Mouse (Mus musculus) liver, embryonic 14.5 days (tissue): ENCODE results near the gene Atf3. TPM values are rescaled to one million over a fixed set of nuclear protein-coding genes. Genes with fewer than 3 reads are reported as not detected.

Source experiments
- ATAC-seq: fragments of 200-750 bp; cut with Nextera tagmentation; 2 replicates; pipeline ENCODE4 v1.8.0; 2017; ENCODE audit warnings: moderate number of reproducible peaks, mild to moderate bottlenecking, moderate library complexity; ENCODE audit not compliant: insufficient read depth
- DNase-seq, 3 experiments: peaks; one replicate each; pipeline ENCODE4 v3.0.0-alpha.2; 2012 to 2013; ENCODE audit warnings: low read depth in 3 of 3, low spot score in 3 of 3
- H3K27ac ChIP-seq: fragments of 300-500 bp; sonication (generic); 2 replicates; pipeline ENCODE4 v1.5.1; 2014; ENCODE audit warnings: moderate library complexity, mild to moderate bottlenecking, control low read depth, inconsistent platforms
- H3K27me3 ChIP-seq: fragments of 300-500 bp; sonication (generic); 2 replicates; pipeline ENCODE4 v1.6.1; 2014; ENCODE audit warnings: mild to moderate bottlenecking, low read length, moderate library complexity; ENCODE audit not compliant: control insufficient read depth, insufficient read depth
- H3K36me3 ChIP-seq: fragments of 300-500 bp; sonication (generic); replicated peaks from 2 replicates; pipeline ENCODE4 v1.6.1; 2014; ENCODE audit warnings: low read depth; ENCODE audit not compliant: control insufficient read depth, insufficient read depth
- H3K4me1 ChIP-seq, 2 experiments: fragments of 200-500 bp in 1 of 2; fragments of 300-500 bp in 1 of 2; sonication (generic) in 1 of 2; replicated peaks; 2 replicates each; pipeline ENCODE4 v1.6.1; 2012 to 2014; ENCODE audit warnings: antibody characterized with exemption in 1 of 2, inconsistent platforms in 1 of 2, low read length in 1 of 2; ENCODE audit not compliant: control insufficient read depth in 2 of 2, insufficient read depth in 2 of 2
- H3K4me2 ChIP-seq: fragments of 300-500 bp; sonication (generic); 2 replicates; pipeline ENCODE4 v1.6.1; 2014; ENCODE audit warnings: low read depth, mild to moderate bottlenecking, control low read depth, moderate library complexity
- H3K4me3 ChIP-seq, 2 experiments: fragments of 200-500 bp in 1 of 2; fragments of 300-500 bp in 1 of 2; sonication (generic) in 1 of 2; 2 replicates each; pipeline ENCODE4 v1.5.1; 2012 to 2014; ENCODE audit warnings: low read depth in 2 of 2, low read length in 2 of 2, mild to moderate bottlenecking in 2 of 2, control low read depth in 1 of 2, inconsistent platforms in 1 of 2, moderate library complexity in 1 of 2; ENCODE audit not compliant: insufficient read depth in 1 of 2
- H3K9ac ChIP-seq: fragments of 300-500 bp; sonication (generic); replicated peaks from 2 replicates; pipeline ENCODE4 v1.6.1; 2014; ENCODE audit warnings: mild to moderate bottlenecking, control low read depth, moderate library complexity
- H3K9me3 ChIP-seq: fragments of 300-500 bp; sonication (generic); 2 replicates; pipeline ENCODE4 v1.6.1; 2016; ENCODE audit warnings: low read length, mixed read lengths; ENCODE audit not compliant: control insufficient read depth
- CTCF ChIP-seq: IDR thresholded peaks from 2 replicates; pipeline ENCODE4 v1.5.1; 2016; ENCODE audit warnings: antibody characterized with exemption, low read depth, control low read depth
- EP300 ChIP-seq: IDR thresholded peaks from 2 replicates; pipeline ENCODE4 v1.6.1; 2016; ENCODE audit warnings: antibody characterized with exemption, low read depth
- WGBS: fragments of 180-500 bp; shearing (Covaris S2); extraction: QIAGEN DNeasy Blood & Tissue Kit; methylation state at CpG from one replicate; pipeline ENCODE4 v1.1.7; 2014; ENCODE audit not compliant: insufficient replicate concordance; 5-methylcytosine and 5-hydroxymethylcytosine counted together
- polyA plus RNA-seq, 2 experiments: library from polyadenylated mRNA; depleted of rRNA in 1 of 2; stranded (reverse) in 1 of 2; unstranded in 1 of 2; fragments of >200 nt; fragmentation: Nextera tagmentation in 1 of 2; extraction: Ambion mirVana in 1 of 2; gene quantifications; 2 replicates each; pipeline versions ENCODE4 v1.2.1 to v1.2.3; 2012 to 2014

Atf3 gene
- polyA plus RNA-seq, 2 experiments, result 0.76 to 1.3 TPM

DNA sequence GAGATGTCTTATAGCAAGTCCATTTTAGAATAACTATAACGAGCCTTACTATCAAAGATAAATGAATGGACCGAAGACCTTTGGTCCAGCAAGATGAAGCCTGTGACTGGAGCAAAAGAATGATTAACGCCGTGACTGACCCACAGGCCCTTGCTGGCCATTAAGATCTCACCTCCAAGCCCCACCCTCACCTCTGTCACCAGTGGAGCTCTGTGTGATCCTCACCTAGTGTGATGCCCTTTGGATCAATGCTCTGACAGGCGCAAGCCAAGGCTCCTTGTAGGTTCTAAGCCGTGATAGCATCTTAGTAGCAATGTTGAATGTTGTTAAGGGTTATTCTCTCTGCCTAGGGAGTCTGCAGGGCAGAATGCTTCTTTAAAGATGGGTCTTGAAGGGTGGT, 21.8 kb downstream of the Atf3 start:
- ATAC-seq (no peak), DNase-seq (no peak)
- H3K9ac ChIP-seq, result no peak overlapping the region
- H3K27me3 ChIP-seq, result peaks cover 4% of the 10 kb centered on the region
- 67% methylated on average over 6 of the region's 6 CpGs for WGBS
- H3K27ac ChIP-seq, result no peak overlapping the region
- no peaks in the 10 kb centered on the region for H3K36me3 ChIP-seq
- no peak overlapping the region for H3K4me3 ChIP-seq
- H3K4me2 ChIP-seq, result no peak overlapping the region
- no peak for TF ChIP-seq EP300
- H3K4me1 ChIP-seq, result peaks cover 0 to 5% of the 10 kb centered on the region in 2 experiments; a peak in 1 of 4 replicates
- no peaks in the 10 kb centered on the region for H3K9me3 ChIP-seq

DNA sequence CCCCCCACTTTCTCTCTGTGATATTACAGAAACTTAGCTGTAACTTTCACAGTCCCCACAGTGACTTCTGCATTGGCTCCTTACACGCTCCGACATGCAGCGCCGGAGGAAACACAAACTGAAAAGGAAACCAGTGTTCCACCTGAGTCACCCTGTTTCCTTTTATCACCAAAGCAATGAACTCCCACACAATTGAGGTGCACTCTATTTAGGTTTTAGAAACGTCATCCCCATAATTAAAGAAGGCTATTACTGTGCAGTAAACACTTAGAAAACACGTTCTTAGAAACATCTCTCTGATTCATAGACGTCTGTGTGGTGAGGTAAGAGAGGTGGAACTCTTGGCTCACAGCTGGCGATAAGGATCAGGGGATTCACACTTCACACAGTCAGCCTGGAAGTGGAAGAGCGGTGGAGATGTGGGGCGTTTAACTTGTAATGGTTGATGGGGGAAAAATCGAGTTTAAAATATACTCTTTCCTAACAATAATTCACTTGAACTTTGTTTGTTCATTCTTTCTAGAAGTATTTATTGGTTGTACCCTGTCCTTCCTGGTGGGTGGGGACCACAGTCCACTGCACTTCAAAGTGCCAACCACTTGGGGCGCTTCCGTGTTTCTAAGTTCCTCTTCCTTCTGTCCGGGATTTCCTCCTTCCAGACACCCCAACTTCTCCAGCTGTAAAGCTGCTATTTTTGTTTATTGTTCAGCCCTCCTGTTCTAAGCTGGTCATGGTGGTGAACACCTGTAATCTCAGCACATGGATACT, 24.0 kb downstream of the Atf3 start:
- no peak overlapping the region for H3K4me2 ChIP-seq
- H3K9ac ChIP-seq, result no peak overlapping the region
- H3K9me3 ChIP-seq, result no peaks in the 10 kb centered on the region
- no peak overlapping the region for H3K27ac ChIP-seq
- peaks cover 12% of the 10 kb centered on the region for H3K27me3 ChIP-seq
- TF ChIP-seq EP300 (no peak), CTCF (peak; percentile 36)
- ATAC-seq (no peak), DNase-seq (no peak)
- no peak overlapping the region for H3K4me3 ChIP-seq
- H3K4me1 ChIP-seq, result peaks cover 0 to 5% of the 10 kb centered on the region in 2 experiments; a peak in 1 of 4 replicates
- H3K36me3 ChIP-seq, result no peaks in the 10 kb centered on the region
- WGBS, result 16% methylated on average over 14 of the region's 14 CpGs

GRCm38 (mm10) chr1:191192751-191193150, 25.1 kb downstream of the Atf3 start:
- DNase-seq (no peak), ATAC-seq (no peak)
- H3K4me1 ChIP-seq, result 0 out of 4 replicates have a peak, but pooled peaks cover 0 to 3% of the 10 kb centered on the region in 2 experiments
- H3K4me2 ChIP-seq, result no peak overlapping the region
- TF ChIP-seq EP300 (no peak), CTCF (no peak)
- 63% methylated on average over 6 of the region's 6 CpGs for WGBS
- no peaks in the 10 kb centered on the region for H3K9me3 ChIP-seq
- H3K9ac ChIP-seq, result no peak overlapping the region
- H3K36me3 ChIP-seq, result no peaks in the 10 kb centered on the region
- peaks cover 20% of the 10 kb centered on the region for H3K27me3 ChIP-seq
- H3K27ac ChIP-seq, result no peak overlapping the region
- H3K4me3 ChIP-seq, result no peak overlapping the region

- 0 out of 4 replicates have a peak, but pooled peaks cover 0 to 1% of the 10 kb centered on the region in 2 experiments for H3K4me1 ChIP-seq
- no peak for DNase-seq
- no peaks in the 10 kb centered on the region for H3K36me3 ChIP-seq
- no peak overlapping the region for H3K4me2 ChIP-seq
- H3K27me3 ChIP-seq, result peaks cover 24% of the 10 kb centered on the region
- H3K9ac ChIP-seq, result no peak overlapping the region
- no peak for ATAC-seq
- no peak overlapping the region for H3K27ac ChIP-seq
- WGBS, result 55% methylated on average over 6 of the region's 6 CpGs
- H3K4me3 ChIP-seq, result no peak overlapping the region
- no peaks in the 10 kb centered on the region for H3K9me3 ChIP-seq
- TF ChIP-seq EP300 (no peak), CTCF (no peak)
Observed at GRCm38 (mm10) chr1:191192213-191192612, 25.6 kb downstream of the Atf3 start.

- no peak overlapping the region for H3K27ac ChIP-seq
- DNase-seq, result no peak
- no peaks in the 10 kb centered on the region for H3K36me3 ChIP-seq
- no peak overlapping the region for H3K4me3 ChIP-seq
- H3K9ac ChIP-seq, result no peak overlapping the region
- WGBS, result 33% methylated on average over 6 of the region's 6 CpGs
- TF ChIP-seq EP300 (no peak), CTCF (no peak)
- no peak for ATAC-seq
- no peak overlapping the region for H3K4me2 ChIP-seq
- peaks cover 48% of the 10 kb centered on the region for H3K27me3 ChIP-seq
- peaks cover 0 to 1% of the 10 kb centered on the region in 2 experiments; a peak in 1 of 4 replicates for H3K4me1 ChIP-seq
- H3K9me3 ChIP-seq, result no peaks in the 10 kb centered on the region
Observed at GRCm38 (mm10) chr1:191189671-191190372, 28.0 kb downstream of the Atf3 start.
